Mouse (Mus musculus): Measurements from ENCODE around the gene Zfp715. TPM values are rescaled to one million over a fixed set of nuclear protein-coding genes. Genes with fewer than 3 reads are reported as not detected.
A peak's percentile ranks its signal among the peaks of the same experiment; 100 is the strongest.
"Not testable (repeated sequence)": the region's sequence is repeated elsewhere in the genome, so short reads cannot be mapped to it uniquely, and the experiment has no call there.

Gene Zfp715
- polyA plus RNA-seq, 1 experiment: 2.9 TPM

DNA sequence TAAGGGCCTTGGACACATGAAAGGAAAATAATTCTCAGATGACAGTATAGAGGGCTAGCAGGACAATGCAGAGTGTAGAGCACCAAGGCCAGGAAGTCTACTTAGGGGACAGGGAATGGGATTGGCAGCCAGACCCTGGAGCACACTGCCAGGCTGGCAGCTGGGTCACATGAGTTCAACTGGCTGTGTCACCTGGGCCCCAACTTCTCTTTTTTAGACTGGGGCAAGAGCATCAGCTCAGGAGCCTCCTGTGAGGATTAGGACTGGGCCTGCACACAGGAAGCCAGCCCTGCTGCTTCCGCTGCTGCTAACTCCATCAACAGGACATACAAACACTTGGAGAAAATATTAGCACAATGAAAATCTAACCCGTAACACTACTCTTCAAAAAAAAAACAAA is 4.0 kb downstream of the Zfp715 start:
- H3K4me1 ChIP-seq (ENCODE audit: control insufficient read depth, insufficient read depth, insufficient read length): no peaks in the 10 kb centered on the region; the same call in 1 of the 2 replicates
- H3K27ac ChIP-seq (ENCODE audit: insufficient read depth, low read length): 0 out of 2 replicates have a peak overlapping the region, but pooled peaks have one; percentile 20
- peaks cover 16% of the 10 kb centered on the region for H3K36me3 ChIP-seq (ENCODE audit: control insufficient read depth, insufficient read depth, low read length)
- whole genome bisulfite sequencing: 43% methylated on average over 2 of the region's 2 CpGs
- H3K4me3 ChIP-seq (ENCODE audit: extremely low read depth, insufficient read depth, insufficient read length): no peak overlapping the region
- no peaks in the 10 kb centered on the region for H3K27me3 ChIP-seq (ENCODE audit: control insufficient read depth, insufficient read depth, low read length)
- TF ChIP-seq CTCF (IDR thresholded peaks at IDR 0.05; ENCODE audit: extremely low read depth, insufficient read depth, insufficient read length, insufficient replicate concordance): no peak
- TF ChIP-seq POLR2A (IDR thresholded peaks at IDR 0.05; ENCODE audit: low read depth, low read length): no peak
- DNase-seq (ENCODE audit: low read depth in 1 of 2, low spot score in 2 of 2): no peak

DNA sequence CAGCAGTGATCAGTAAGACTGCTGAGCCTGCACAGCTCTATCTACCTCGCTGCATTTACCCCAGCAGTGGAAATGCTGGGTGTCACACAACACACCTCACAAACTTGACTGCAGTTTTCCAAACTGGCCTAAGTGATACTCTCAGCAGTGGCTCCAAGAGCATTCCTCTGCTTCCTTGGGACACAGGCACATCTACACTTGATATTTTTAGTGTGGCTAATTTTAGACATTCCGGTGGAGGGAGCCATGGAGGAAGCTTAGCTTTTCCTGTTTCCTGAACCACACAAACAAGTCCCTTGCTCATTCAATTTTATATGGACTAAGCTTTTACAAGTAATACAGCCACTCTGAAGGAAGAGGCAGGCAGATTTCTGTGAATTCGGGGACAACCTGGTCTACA is 7.9 kb downstream of the Zfp715 start:
- Histone ChIP-seq H3K27me3 (ENCODE audit: control insufficient read depth, insufficient read depth, low read length) (no peaks in the 10 kb centered on the region), H3K4me3 (ENCODE audit: extremely low read depth, insufficient read depth, insufficient read length) (no peak overlapping the region), H3K36me3 (ENCODE audit: control insufficient read depth, insufficient read depth, low read length) (peaks cover 27% of the 10 kb centered on the region), H3K27ac (ENCODE audit: insufficient read depth, low read length) (no peak overlapping the region), H3K4me1 (ENCODE audit: control insufficient read depth, insufficient read depth, insufficient read length) (no peaks in the 10 kb centered on the region; the same call in 1 of the 2 replicates)
- TF ChIP-seq CTCF (IDR thresholded peaks at IDR 0.05; ENCODE audit: extremely low read depth, insufficient read depth, insufficient read length, insufficient replicate concordance): no peak
- no peak for TF ChIP-seq POLR2A (IDR thresholded peaks at IDR 0.05; ENCODE audit: low read depth, low read length)
- 22% methylated on average over 3 of the region's 3 CpGs for WGBS
- DNase-seq (ENCODE audit: low read depth in 1 of 2, low spot score in 2 of 2): no peak

DNA sequence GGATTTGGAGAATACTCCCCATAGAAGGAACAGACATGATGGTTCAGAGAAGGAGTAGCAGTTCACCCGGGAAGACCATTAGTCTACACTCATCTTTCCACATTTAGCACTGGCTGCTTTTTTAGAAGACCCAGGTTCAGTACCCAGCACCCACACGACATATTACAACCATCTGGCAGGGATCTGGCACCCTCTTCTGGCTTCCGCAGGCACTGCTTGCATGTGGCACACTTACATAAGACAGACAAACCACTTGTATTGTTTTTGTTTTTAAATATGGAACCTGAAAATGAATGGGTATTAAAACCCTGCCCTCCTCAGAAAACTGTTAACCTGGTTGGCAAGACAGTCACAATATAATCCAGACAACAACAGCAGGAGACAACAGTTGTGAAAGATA is 21.6 kb downstream of the Zfp715 start:
- Histone ChIP-seq H3K27ac (ENCODE audit: insufficient read depth, low read length) (no peak overlapping the region), H3K27me3 (ENCODE audit: control insufficient read depth, insufficient read depth, low read length) (no peaks in the 10 kb centered on the region), H3K4me3 (ENCODE audit: extremely low read depth, insufficient read depth, insufficient read length) (no peak overlapping the region), H3K36me3 (ENCODE audit: control insufficient read depth, insufficient read depth, low read length) (peaks cover 2% of the 10 kb centered on the region; the same call in 1 of the 2 replicates), H3K4me1 (ENCODE audit: control insufficient read depth, insufficient read depth, insufficient read length) (no peaks in the 10 kb centered on the region)
- DNase-seq (ENCODE audit: low read depth in 1 of 2, low spot score in 2 of 2): no peak
- 95% methylated on average over 3 of the region's 3 CpGs for WGBS
- TF ChIP-seq POLR2A (IDR thresholded peaks at IDR 0.05; ENCODE audit: low read depth, low read length) (no peak), CTCF (IDR thresholded peaks at IDR 0.05; ENCODE audit: extremely low read depth, insufficient read depth, insufficient read length, insufficient replicate concordance) (no peak)

DNA sequence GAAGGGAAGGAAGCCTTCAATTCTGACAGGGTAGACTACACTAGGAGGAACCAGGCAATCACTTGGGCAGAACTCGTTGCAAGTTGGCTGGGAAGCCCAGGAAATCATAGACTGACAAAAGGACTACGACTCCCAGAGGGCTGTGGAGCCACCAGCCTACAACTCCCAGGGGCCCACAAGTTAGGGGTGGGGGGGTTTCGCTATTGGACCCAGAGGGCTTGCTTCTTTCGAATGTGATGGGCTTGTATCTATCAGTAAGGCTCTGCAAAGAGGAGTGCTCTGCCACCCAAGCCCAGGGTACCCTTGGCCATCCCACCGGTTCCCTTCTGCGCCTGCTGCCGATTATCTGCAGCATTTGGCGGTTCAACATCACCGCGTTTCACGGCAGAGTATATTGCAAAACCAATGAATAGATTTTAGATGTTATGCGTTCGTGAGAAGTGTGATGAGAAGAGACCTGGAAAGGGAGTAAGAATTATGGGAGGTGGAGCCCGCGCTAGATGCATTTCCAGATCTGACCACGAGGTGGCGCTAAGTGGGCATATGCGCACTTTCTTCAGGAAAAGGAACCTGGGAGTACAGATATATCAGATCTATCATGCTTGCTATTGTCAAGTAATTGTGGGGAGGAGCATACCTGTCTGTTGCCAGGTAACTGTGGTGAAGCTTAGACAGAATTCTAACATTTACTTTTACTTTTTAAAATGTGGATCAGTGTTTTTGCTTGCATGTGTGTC is 30.1 kb downstream of the Zfp715 start:
- Histone ChIP-seq H3K27me3 (ENCODE audit: control insufficient read depth, insufficient read depth, low read length) (no peaks in the 10 kb centered on the region), H3K27ac (ENCODE audit: insufficient read depth, low read length) (no peak overlapping the region), H3K4me3 (ENCODE audit: extremely low read depth, insufficient read depth, insufficient read length) (peak overlapping the region; percentile 35; the same call in 1 of the 2 replicates), H3K36me3 (ENCODE audit: control insufficient read depth, insufficient read depth, low read length) (no peaks in the 10 kb centered on the region), H3K4me1 (ENCODE audit: control insufficient read depth, insufficient read depth, insufficient read length) (no peaks in the 10 kb centered on the region)
- 14% methylated on average over 18 of the region's 18 CpGs for WGBS
- peak; percentile 22 to 67 for DNase-seq (ENCODE audit: low read depth in 1 of 2, low spot score in 2 of 2)
- TF ChIP-seq POLR2A (IDR thresholded peaks at IDR 0.05; ENCODE audit: low read depth, low read length) (no peak), CTCF (IDR thresholded peaks at IDR 0.05; ENCODE audit: extremely low read depth, insufficient read depth, insufficient read length, insufficient replicate concordance) (peak; percentile 77; the same call in 1 of the 2 replicates)

DNA sequence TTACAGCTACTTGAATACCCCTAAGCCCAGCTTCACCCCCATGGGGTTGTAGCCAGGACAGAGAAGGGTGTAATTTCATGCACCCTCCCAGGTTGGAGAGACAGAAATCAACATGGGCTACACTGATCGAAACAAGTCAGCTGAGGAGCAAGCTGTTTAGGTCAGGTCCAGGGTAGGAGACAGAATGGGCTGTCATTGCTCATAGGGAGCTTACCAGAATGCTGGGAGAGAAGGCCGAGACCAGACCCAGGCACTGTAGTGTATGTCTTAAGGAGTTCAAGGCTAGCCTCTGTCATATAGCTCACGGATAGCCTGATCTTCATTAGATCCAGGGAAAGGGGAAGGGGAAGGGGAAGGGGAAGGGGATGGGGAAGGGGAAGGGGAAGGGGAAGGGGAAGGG is 30.6 kb downstream of the Zfp715 start:
- no peak overlapping the region for H3K27ac ChIP-seq (ENCODE audit: insufficient read depth, low read length)
- no peaks in the 10 kb centered on the region for H3K4me1 ChIP-seq (ENCODE audit: control insufficient read depth, insufficient read depth, insufficient read length)
- 79% methylated on average over 3 of the region's 3 CpGs for WGBS
- TF ChIP-seq CTCF (IDR thresholded peaks at IDR 0.05; ENCODE audit: extremely low read depth, insufficient read depth, insufficient read length, insufficient replicate concordance): no peak
- TF ChIP-seq POLR2A (IDR thresholded peaks at IDR 0.05; ENCODE audit: low read depth, low read length): no peak
- no peak for DNase-seq (ENCODE audit: low read depth in 1 of 2, low spot score in 2 of 2)
- no peaks in the 10 kb centered on the region for H3K36me3 ChIP-seq (ENCODE audit: control insufficient read depth, insufficient read depth, low read length)
- no peak overlapping the region for H3K4me3 ChIP-seq (ENCODE audit: extremely low read depth, insufficient read depth, insufficient read length)
- H3K27me3 ChIP-seq (ENCODE audit: control insufficient read depth, insufficient read depth, low read length): no peaks in the 10 kb centered on the region

DNA sequence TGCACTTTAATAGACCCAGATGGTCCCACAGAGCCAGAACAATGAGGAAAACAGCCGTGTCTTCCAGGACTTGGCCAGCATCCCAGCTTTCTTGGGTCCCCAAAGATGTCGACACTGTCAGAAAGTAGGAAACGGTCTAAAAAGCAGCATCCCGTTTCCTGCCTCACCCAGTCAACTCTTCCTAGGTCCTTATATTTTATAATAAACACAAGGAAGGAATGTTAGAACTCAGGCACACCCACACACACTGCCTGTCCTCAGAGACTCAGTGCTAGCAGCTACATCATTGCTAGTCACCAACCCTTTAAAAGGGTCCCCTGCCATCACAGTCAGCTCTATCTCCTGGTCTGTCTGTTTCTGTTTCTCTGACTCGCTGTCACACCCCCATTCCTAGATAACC is 35.7 kb downstream of the Zfp715 start:
- DNase-seq (ENCODE audit: low read depth in 1 of 2, low spot score in 2 of 2): no peak
- TF ChIP-seq POLR2A (IDR thresholded peaks at IDR 0.05; ENCODE audit: low read depth, low read length) (no peak), CTCF (IDR thresholded peaks at IDR 0.05; ENCODE audit: extremely low read depth, insufficient read depth, insufficient read length, insufficient replicate concordance) (no peak)
- H3K4me1 ChIP-seq (ENCODE audit: control insufficient read depth, insufficient read depth, insufficient read length): no peaks in the 10 kb centered on the region
- no peak overlapping the region for H3K27ac ChIP-seq (ENCODE audit: insufficient read depth, low read length)
- H3K4me3 ChIP-seq (ENCODE audit: extremely low read depth, insufficient read depth, insufficient read length): no peak overlapping the region
- no peaks in the 10 kb centered on the region for H3K36me3 ChIP-seq (ENCODE audit: control insufficient read depth, insufficient read depth, low read length)
- no peaks in the 10 kb centered on the region for H3K27me3 ChIP-seq (ENCODE audit: control insufficient read depth, insufficient read depth, low read length)
- 65% methylated on average over 5 of the region's 5 CpGs for WGBS

DNA sequence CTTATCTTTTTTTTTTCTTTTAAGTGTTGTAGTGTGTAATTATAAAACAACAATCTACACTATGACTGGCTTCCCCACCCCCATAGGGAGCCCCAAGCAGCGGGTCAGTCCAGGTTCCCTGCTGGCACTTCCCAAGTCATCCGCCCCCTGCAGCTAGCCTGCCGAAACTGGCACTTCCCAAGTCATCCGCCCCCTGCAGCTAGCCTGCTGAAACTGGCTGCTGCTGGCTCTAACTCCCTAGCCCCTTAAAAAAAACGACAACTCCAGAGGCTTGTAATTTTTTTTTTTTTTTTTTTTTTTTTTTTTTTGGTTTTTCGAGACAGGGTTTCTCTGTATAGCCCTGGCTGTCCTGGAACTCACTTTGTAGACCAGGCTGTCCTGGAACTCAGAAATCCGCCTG is 36.9 kb downstream of the Zfp715 start:
- H3K27ac ChIP-seq (ENCODE audit: insufficient read depth, low read length); H3K36me3 ChIP-seq (ENCODE audit: control insufficient read depth, insufficient read depth, low read length); H3K4me3 ChIP-seq (ENCODE audit: extremely low read depth, insufficient read depth, insufficient read length); DNase-seq (ENCODE audit: low read depth in 1 of 2, low spot score in 2 of 2); H3K27me3 ChIP-seq (ENCODE audit: control insufficient read depth, insufficient read depth, low read length); H3K4me1 ChIP-seq (ENCODE audit: control insufficient read depth, insufficient read depth, insufficient read length): not testable (repeated sequence)
- 60% methylated on average over 7 of the region's 7 CpGs for WGBS

Data from spleen, adult 2 months (tissue).